In the genomic region with DNA sequence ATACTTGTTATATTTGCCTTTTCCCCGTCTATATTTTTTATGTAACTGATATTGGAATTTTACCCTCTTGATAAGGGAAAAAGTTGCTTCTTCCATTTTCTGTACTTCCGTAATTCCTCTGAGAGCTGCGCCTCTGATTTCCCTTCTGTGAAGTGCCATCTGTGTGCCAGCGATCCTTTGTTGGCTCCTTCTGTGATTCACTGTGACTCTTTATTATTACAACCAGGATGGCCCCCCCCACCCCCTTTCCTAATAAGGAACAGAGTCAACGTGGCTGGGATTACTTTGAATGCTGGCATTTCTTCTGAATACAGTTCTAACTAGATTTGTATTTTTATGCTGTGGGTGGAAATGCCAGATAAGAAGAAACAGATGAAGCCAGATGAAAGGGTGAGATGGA, we compare ENCODE assay signal across 20 mouse cellular contexts.
DNase-seq lines count a peak whose midpoint lies in the region; ATAC-seq and TF ChIP-seq lines count a peak whose summit lies in the region.
"Had no signal": no experiment of that assay in that cellular context is flagged by ENCODE, and none has a peak within 500 bp of the region (broad histone marks: within the 10 kb centered on the region; RNA-seq: fewer than 3 reads in every experiment).

No protein-coding gene starts in this region.

- H3K36me3 ChIP-seq in hindbrain, embryonic 11.5 days (ENCODE audit: control insufficient read depth, insufficient read depth, low read length) = no peaks in the 10 kb centered on the region
- H3K36me3 ChIP-seq in hindbrain, embryonic 13.5 days = no peaks in the 10 kb centered on the region
- H3K36me3 ChIP-seq in embryonic facial prominence, embryonic 10.5 days (replicated peaks) = no peaks in the 10 kb centered on the region
- H3K36me3 ChIP-seq in embryonic facial prominence, embryonic 13.5 days = no peaks in the 10 kb centered on the region
- H3K36me3 ChIP-seq in midbrain, embryonic 12.5 days = no peaks in the 10 kb centered on the region
- no peaks in the 10 kb centered on the region for H3K36me3 ChIP-seq in kidney, embryonic 14.5 days (ENCODE audit: control insufficient read depth, insufficient read depth, low read length)
- no peaks in the 10 kb centered on the region for H3K36me3 ChIP-seq in intestine, postnatal 0 days (ENCODE audit: control insufficient read depth, insufficient read depth)
- H3K36me3 ChIP-seq: heart, embryonic 13.5 days; intestine, embryonic 15.5 days; liver, embryonic 12.5 days; lung, embryonic 15.5 days had no signal

- H3K27me3 ChIP-seq in hindbrain, embryonic 11.5 days (ENCODE audit: control insufficient read depth, insufficient read depth, low read length) = no peaks in the 10 kb centered on the region
- no peaks in the 10 kb centered on the region for H3K27me3 ChIP-seq in hindbrain, embryonic 13.5 days
- H3K27me3 ChIP-seq in embryonic facial prominence, embryonic 10.5 days (replicated peaks; ENCODE audit: low read depth, poor library complexity, severe bottlenecking) = no peaks in the 10 kb centered on the region
- H3K27me3 ChIP-seq in embryonic facial prominence, embryonic 13.5 days = no peaks in the 10 kb centered on the region
- H3K27me3 ChIP-seq in midbrain, embryonic 12.5 days = no peaks in the 10 kb centered on the region
- H3K27me3 ChIP-seq in kidney, embryonic 14.5 days (ENCODE audit: control insufficient read depth, insufficient read depth, low read length) = no peaks in the 10 kb centered on the region
- no peaks in the 10 kb centered on the region for H3K27me3 ChIP-seq in intestine, postnatal 0 days (replicated peaks; ENCODE audit: control insufficient read depth, insufficient read depth, low read length)
- H3K27me3 ChIP-seq: heart, embryonic 13.5 days; intestine, embryonic 15.5 days; liver, embryonic 12.5 days; lung, embryonic 15.5 days; Patski had no signal

- H3K4me3 ChIP-seq in hindbrain, embryonic 11.5 days (ENCODE audit: low read depth, low read length) = no peak overlapping the region
- no peak overlapping the region for H3K4me3 ChIP-seq in hindbrain, embryonic 13.5 days
- H3K4me3 ChIP-seq in embryonic facial prominence, embryonic 10.5 days = no peak overlapping the region
- no peak overlapping the region for H3K4me3 ChIP-seq in embryonic facial prominence, embryonic 13.5 days
- H3K4me3 ChIP-seq in midbrain, embryonic 12.5 days = no peak overlapping the region
- no peak overlapping the region for H3K4me3 ChIP-seq in kidney, embryonic 14.5 days (ENCODE audit: low read length)
- H3K4me3 ChIP-seq in intestine, postnatal 0 days (ENCODE audit: low read depth, low read length) = no peak overlapping the region
- H3K4me3 ChIP-seq: erythroblast, embryonic 14.5 days; heart, embryonic 13.5 days; intestine, embryonic 15.5 days; left cerebral cortex, adult 2 months; liver, embryonic 12.5 days; lung, embryonic 15.5 days had no signal

- no peak overlapping the region for H3K9ac ChIP-seq in hindbrain, embryonic 11.5 days (ENCODE audit: low read depth, low read length)
- H3K9ac ChIP-seq in hindbrain, embryonic 13.5 days = no peak overlapping the region
- no peak overlapping the region for H3K9ac ChIP-seq in embryonic facial prominence, embryonic 13.5 days
- no peak overlapping the region for H3K9ac ChIP-seq in midbrain, embryonic 12.5 days (replicated peaks)
- H3K9ac ChIP-seq in kidney, embryonic 14.5 days (ENCODE audit: low read depth, low read length) = no peak overlapping the region
- no peak overlapping the region for H3K9ac ChIP-seq in intestine, postnatal 0 days (ENCODE audit: low read depth, low read length)
- H3K9ac ChIP-seq: heart, embryonic 13.5 days; intestine, embryonic 15.5 days; liver, embryonic 12.5 days; lung, embryonic 15.5 days had no signal

- H3K27ac ChIP-seq in hindbrain, embryonic 11.5 days (ENCODE audit: low read depth, low read length) = no peak overlapping the region
- no peak overlapping the region for H3K27ac ChIP-seq in hindbrain, embryonic 13.5 days
- H3K27ac ChIP-seq in embryonic facial prominence, embryonic 10.5 days (replicated peaks) = no peak overlapping the region
- H3K27ac ChIP-seq in embryonic facial prominence, embryonic 13.5 days = no peak overlapping the region
- H3K27ac ChIP-seq in midbrain, embryonic 12.5 days (replicated peaks) = peak overlapping the region; percentile 66
- no peak overlapping the region for H3K27ac ChIP-seq in kidney, embryonic 14.5 days (ENCODE audit: low read depth, low read length)
- no peak overlapping the region for H3K27ac ChIP-seq in intestine, postnatal 0 days (ENCODE audit: low read depth, low read length)
- H3K27ac ChIP-seq: heart, embryonic 13.5 days; intestine, embryonic 15.5 days; left cerebral cortex, adult 2 months; liver, embryonic 12.5 days; lung, embryonic 15.5 days; macrophage had no signal

- no peaks in the 10 kb centered on the region for H3K9me3 ChIP-seq in hindbrain, embryonic 11.5 days (ENCODE audit: control insufficient read depth, low read length)
- H3K9me3 ChIP-seq in hindbrain, embryonic 13.5 days = no peaks in the 10 kb centered on the region
- no peaks in the 10 kb centered on the region for H3K9me3 ChIP-seq in embryonic facial prominence, embryonic 10.5 days
- no peaks in the 10 kb centered on the region for H3K9me3 ChIP-seq in embryonic facial prominence, embryonic 13.5 days
- no peaks in the 10 kb centered on the region for H3K9me3 ChIP-seq in midbrain, embryonic 12.5 days
- no peaks in the 10 kb centered on the region for H3K9me3 ChIP-seq in kidney, embryonic 14.5 days (ENCODE audit: control insufficient read depth, low read length)
- H3K9me3 ChIP-seq in intestine, postnatal 0 days (ENCODE audit: control insufficient read depth) = no peaks in the 10 kb centered on the region
- H3K9me3 ChIP-seq: heart, embryonic 13.5 days; intestine, embryonic 15.5 days; liver, embryonic 12.5 days; lung, embryonic 15.5 days had no signal

- peak; percentile 28 for DNase-seq in hindbrain, embryonic 11.5 days (ENCODE audit: low spot score)
- peak; percentile 53 for DNase-seq in embryonic facial prominence, embryonic 10.5 days (ENCODE audit: low spot score)
- DNase-seq: adrenal gland, postnatal 14 days; cerebellum, adult 2 months; heart, postnatal 36 days; thymus, postnatal 36 days had no signal

- 55% methylated on average over 5 of the region's 5 CpGs for WGBS in hindbrain, embryonic 11.5 days
- WGBS in hindbrain, embryonic 13.5 days = 43% methylated on average over 5 of the region's 5 CpGs
- WGBS in embryonic facial prominence, embryonic 10.5 days = 44% methylated on average over 5 of the region's 5 CpGs
- 19% methylated on average over 5 of the region's 5 CpGs for WGBS in embryonic facial prominence, embryonic 13.5 days
- WGBS in midbrain, embryonic 12.5 days = 49% methylated on average over 5 of the region's 5 CpGs
- 71% methylated on average over 5 of the region's 5 CpGs for WGBS in kidney, embryonic 14.5 days
- WGBS in intestine, postnatal 0 days = 65% methylated on average over 5 of the region's 5 CpGs

- ATAC-seq in hindbrain, embryonic 11.5 days (ENCODE audit: low FRiP score) = peak; percentile 61; the same call in 1 of the 2 replicates
- no peak for ATAC-seq in hindbrain, embryonic 13.5 days (ENCODE audit: low FRiP score)
- no peak for ATAC-seq in embryonic facial prominence, embryonic 13.5 days (ENCODE audit: insufficient number of reproducible peaks, insufficient read depth, low FRiP score, low TSS enrichment, low read depth)
- ATAC-seq in midbrain, embryonic 12.5 days (ENCODE audit: low FRiP score, low read depth) = peak; percentile 56
- ATAC-seq in kidney, embryonic 14.5 days (ENCODE audit: low FRiP score, low TSS enrichment) = no peak
- ATAC-seq in intestine, postnatal 0 days = no peak
- ATAC-seq: activated CD4-positive, CD25-positive, alpha-beta regulatory T cell, adult 4 months; intestine, embryonic 15.5 days; liver, embryonic 12.5 days; Patski had no signal

- no peak overlapping the region for H3K4me2 ChIP-seq in hindbrain, embryonic 11.5 days (replicated peaks; ENCODE audit: low read depth, low read length)
- H3K4me2 ChIP-seq in hindbrain, embryonic 13.5 days = no peak overlapping the region
- H3K4me2 ChIP-seq in embryonic facial prominence, embryonic 13.5 days = 0 out of 2 replicates have a peak overlapping the region, but pooled peaks have one; percentile 9
- H3K4me2 ChIP-seq in midbrain, embryonic 12.5 days (replicated peaks) = no peak overlapping the region
- H3K4me2 ChIP-seq in kidney, embryonic 14.5 days (replicated peaks; ENCODE audit: low read depth, low read length) = no peak overlapping the region
- no peak overlapping the region for H3K4me2 ChIP-seq in intestine, postnatal 0 days (replicated peaks; ENCODE audit: low read depth)
- H3K4me2 ChIP-seq: heart, embryonic 13.5 days; intestine, embryonic 15.5 days; liver, embryonic 12.5 days; lung, embryonic 15.5 days had no signal

- no peak for TF ChIP-seq CTCF in intestine, postnatal 0 days (IDR thresholded peaks at IDR 0.05; ENCODE audit: low read depth)

- H3K4me1 ChIP-seq in hindbrain, embryonic 11.5 days (replicated peaks; ENCODE audit: control insufficient read depth, insufficient read depth, low read length) = no peaks in the 10 kb centered on the region; the same call in 1 of the 2 replicates
- peaks cover 26% of the 10 kb centered on the region for H3K4me1 ChIP-seq in hindbrain, embryonic 13.5 days (replicated peaks)
- H3K4me1 ChIP-seq in embryonic facial prominence, embryonic 10.5 days = peaks cover 40% of the 10 kb centered on the region
- peaks cover 26% of the 10 kb centered on the region for H3K4me1 ChIP-seq in embryonic facial prominence, embryonic 13.5 days
- H3K4me1 ChIP-seq in midbrain, embryonic 12.5 days = peaks cover 14% of the 10 kb centered on the region
- peaks cover 3% of the 10 kb centered on the region; the same call in 1 of the 2 replicates for H3K4me1 ChIP-seq in kidney, embryonic 14.5 days (ENCODE audit: control insufficient read depth, insufficient read depth, low read length)
- no peaks in the 10 kb centered on the region for H3K4me1 ChIP-seq in intestine, postnatal 0 days (replicated peaks; ENCODE audit: control insufficient read depth, insufficient read depth, low read length)
- H3K4me1 ChIP-seq: intestine, embryonic 15.5 days; liver, embryonic 12.5 days; lung, embryonic 15.5 days had no signal

Comparison
In these comparisons a context has a peak if more than half of its experiments do, and no peak if none do; other contexts are left out.
1. ATAC-seq: peak in hindbrain, embryonic 11.5 days (single experiment) and midbrain, embryonic 12.5 days (single experiment); none in hindbrain, embryonic 13.5 days (single experiment), embryonic facial prominence, embryonic 13.5 days (single experiment), kidney, embryonic 14.5 days (single experiment) and intestine, postnatal 0 days (single experiment).